Mouse (Mus musculus) heart, embryonic 11.5 days (tissue): ENCODE data around the gene Ltbr. TPM values are rescaled to one million over a fixed set of nuclear protein-coding genes. Genes with fewer than 3 reads are reported as not detected.

Experiments
- ATAC-seq: fragments of 200-750 bp; cut with Nextera tagmentation; replicated peaks from 2 replicates; pipeline ENCODE4 v1.8.0; 2017; ENCODE audit warnings: moderate library complexity; ENCODE audit not compliant: insufficient number of reproducible peaks, low FRiP score, low TSS enrichment
- H3K27ac ChIP-seq: fragments of 300-500 bp; sonication (generic); 2 replicates; pipeline ENCODE4 v1.5.1; 2014; ENCODE audit warnings: mild to moderate bottlenecking, low read depth, low read length
- H3K27me3 ChIP-seq: fragments of 300-500 bp; sonication (generic); 2 replicates; pipeline ENCODE4 v1.6.1; 2014; ENCODE audit warnings: mild to moderate bottlenecking, low read length, mixed read lengths; ENCODE audit not compliant: control insufficient read depth, insufficient read depth
- H3K36me3 ChIP-seq: fragments of 300-500 bp; sonication (generic); 2 replicates; pipeline ENCODE4 v1.6.1; 2014; ENCODE audit warnings: mild to moderate bottlenecking, low read length, moderate library complexity, mixed read lengths; ENCODE audit not compliant: control insufficient read depth, insufficient read depth
- H3K4me1 ChIP-seq: fragments of 300-500 bp; sonication (generic); 2 replicates; pipeline ENCODE4 v1.6.1; 2014; ENCODE audit warnings: low read length; ENCODE audit not compliant: control insufficient read depth, insufficient read depth
- H3K4me2 ChIP-seq: fragments of 300-500 bp; sonication (generic); 2 replicates; pipeline ENCODE4 v1.6.1; 2014; ENCODE audit warnings: mild to moderate bottlenecking, moderate library complexity
- H3K4me3 ChIP-seq: fragments of 300-500 bp; sonication (generic); 2 replicates; pipeline ENCODE4 v1.5.1; 2014; ENCODE audit warnings: low read depth, low read length
- H3K9ac ChIP-seq: fragments of 300-500 bp; sonication (generic); 2 replicates; pipeline ENCODE4 v1.6.1; 2014; ENCODE audit warnings: mild to moderate bottlenecking, low read depth, low read length, moderate library complexity
- H3K9me3 ChIP-seq: fragments of 300-500 bp; sonication (generic); replicated peaks from 2 replicates; pipeline ENCODE4 v1.6.1; 2016; ENCODE audit warnings: low read length; ENCODE audit not compliant: control insufficient read depth
- WGBS: fragments of 180-500 bp; shearing (Covaris S2); extraction: QIAGEN DNeasy Blood & Tissue Kit; methylation state at CpG from one replicate; pipeline ENCODE4 v1.1.7; 2014; ENCODE audit not compliant: insufficient replicate concordance; 5-methylcytosine and 5-hydroxymethylcytosine counted together
- polyA plus RNA-seq: library from polyadenylated mRNA; unstranded; fragments of >200 nt; fragmentation: Nextera tagmentation; extraction: Ambion mirVana; gene quantifications from 2 replicates; pipeline ENCODE4 v1.2.1, GENCODE M21; 2014

Ltbr gene
- polyA plus RNA-seq, 1 experiment from 2014 or later, result 35.0 TPM

- no peak overlapping the region for H3K4me3 ChIP-seq
- no peaks in the 10 kb centered on the region for H3K9me3 ChIP-seq
- H3K36me3 ChIP-seq, result no peaks in the 10 kb centered on the region
- H3K4me1 ChIP-seq, result peaks cover 6% of the 10 kb centered on the region; the same call in 1 of the 2 replicates
- H3K4me2 ChIP-seq, result no peak overlapping the region
- 59% methylated on average over 9 of the region's 9 CpGs for WGBS
- no peak for ATAC-seq
- H3K9ac ChIP-seq, result no peak overlapping the region
- H3K27me3 ChIP-seq, result peaks cover 3% of the 10 kb centered on the region; the same call in 1 of the 2 replicates
- no peak overlapping the region; the same call in 1 of the 2 replicates for H3K27ac ChIP-seq
Observed at GRCm38 (mm10) chr6:125338791-125339660, 25.3 kb upstream of the Ltbr start.

- H3K9me3 ChIP-seq, result no peaks in the 10 kb centered on the region
- no peak overlapping the region for H3K27ac ChIP-seq
- 71% methylated on average over 2 of the region's 2 CpGs for WGBS
- H3K4me3 ChIP-seq, result no peak overlapping the region
- H3K4me2 ChIP-seq, result no peak overlapping the region
- no peaks in the 10 kb centered on the region for H3K27me3 ChIP-seq
- H3K36me3 ChIP-seq, result no peaks in the 10 kb centered on the region
- ATAC-seq, result no peak
- no peak overlapping the region for H3K9ac ChIP-seq
- H3K4me1 ChIP-seq, result no peaks in the 10 kb centered on the region
Observed at GRCm38 (mm10) chr6:125334356-125334755, 20.7 kb upstream of the Ltbr start.

- H3K9ac ChIP-seq, result no peak overlapping the region
- 74% methylated on average over 14 of the region's 14 CpGs for WGBS
- H3K36me3 ChIP-seq, result no peaks in the 10 kb centered on the region
- ATAC-seq, result no peak
- no peak overlapping the region for H3K27ac ChIP-seq
- no peak overlapping the region for H3K4me2 ChIP-seq
- no peaks in the 10 kb centered on the region for H3K27me3 ChIP-seq
- no peaks in the 10 kb centered on the region for H3K4me1 ChIP-seq
- no peak overlapping the region for H3K4me3 ChIP-seq
- no peaks in the 10 kb centered on the region for H3K9me3 ChIP-seq
Observed at GRCm38 (mm10) chr6:125333112-125333899, 19.6 kb upstream of the Ltbr start.

GRCm38 (mm10) chr6:125330626-125331326, 17.1 kb upstream of the Ltbr start:
- H3K9me3 ChIP-seq, result no peaks in the 10 kb centered on the region
- H3K4me1 ChIP-seq, result no peaks in the 10 kb centered on the region
- under 1% methylated on average over 39 of the region's 39 CpGs for WGBS
- H3K27me3 ChIP-seq, result no peaks in the 10 kb centered on the region
- ATAC-seq, result peak; percentile 81
- H3K9ac ChIP-seq, result peak overlapping the region; percentile 75
- H3K4me3 ChIP-seq, result peak overlapping the region; percentile 55
- no peaks in the 10 kb centered on the region for H3K36me3 ChIP-seq
- peak overlapping the region; percentile 85 for H3K4me2 ChIP-seq
- no peak overlapping the region for H3K27ac ChIP-seq

GRCm38 (mm10) chr6:125328243-125328642, 14.6 kb upstream of the Ltbr start:
- H3K4me3 ChIP-seq, result no peak overlapping the region
- ATAC-seq, result no peak
- no peaks in the 10 kb centered on the region for H3K9me3 ChIP-seq
- peaks cover 5% of the 10 kb centered on the region; the same call in 1 of the 2 replicates for H3K4me1 ChIP-seq
- H3K36me3 ChIP-seq, result no peaks in the 10 kb centered on the region
- H3K9ac ChIP-seq, result no peak overlapping the region
- WGBS, result 74% methylated on average over 5 of the region's 5 CpGs
- no peak overlapping the region for H3K27ac ChIP-seq
- no peak overlapping the region for H3K4me2 ChIP-seq
- H3K27me3 ChIP-seq, result peaks cover 7% of the 10 kb centered on the region

GRCm38 (mm10) chr6:125325337-125325736, 11.7 kb upstream of the Ltbr start:
- ATAC-seq, result no peak
- WGBS, result 32% methylated on average over 6 of the region's 6 CpGs
- H3K4me1 ChIP-seq, result peaks cover 9% of the 10 kb centered on the region
- H3K9ac ChIP-seq, result no peak overlapping the region; the same call in 1 of the 2 replicates
- no peak overlapping the region for H3K4me2 ChIP-seq
- no peak overlapping the region for H3K4me3 ChIP-seq
- no peaks in the 10 kb centered on the region for H3K36me3 ChIP-seq
- no peak overlapping the region for H3K27ac ChIP-seq
- no peaks in the 10 kb centered on the region for H3K9me3 ChIP-seq
- peaks cover 36% of the 10 kb centered on the region for H3K27me3 ChIP-seq

- Histone ChIP-seq H3K4me2 (no peak overlapping the region), H3K9ac (no peak overlapping the region), H3K4me1 (peaks cover 9% of the 10 kb centered on the region), H3K27ac (no peak overlapping the region), H3K4me3 (no peak overlapping the region), H3K36me3 (no peaks in the 10 kb centered on the region), H3K27me3 (peaks cover 46% of the 10 kb centered on the region), H3K9me3 (no peaks in the 10 kb centered on the region)
- 52% methylated on average over 6 of the region's 6 CpGs for WGBS
- ATAC-seq, result no peak
Observed at GRCm38 (mm10) chr6:125323547-125323946, 9.9 kb upstream of the Ltbr start.

- Histone ChIP-seq H3K36me3 (no peaks in the 10 kb centered on the region), H3K4me2 (no peak overlapping the region), H3K27ac (no peak overlapping the region), H3K9me3 (no peaks in the 10 kb centered on the region), H3K9ac (no peak overlapping the region), H3K4me3 (no peak overlapping the region), H3K4me1 (peaks cover 9% of the 10 kb centered on the region), H3K27me3 (peaks cover 46% of the 10 kb centered on the region)
- 59% methylated on average over 13 of the region's 13 CpGs for WGBS
- ATAC-seq, result no peak
Observed at GRCm38 (mm10) chr6:125322794-125323193, 9.1 kb upstream of the Ltbr start.
